Mouse (Mus musculus): ENCODE measurements at regions not wholly inside any gene's neighbourhood (a gene's known extent, or its start where the extent isn't known, plus 50 kb on each side); places are given as distances from the start of the nearest gene placed in this dataset.

- Histone ChIP-seq H3K9me3 (ENCODE audit: control insufficient read depth, low read length) (no peaks in the 10 kb centered on the region), H3K9ac (ENCODE audit: low read depth, low read length) (no peak overlapping the region), H3K27ac (ENCODE audit: low read length) (no peak overlapping the region), H3K36me3 (ENCODE audit: control insufficient read depth, insufficient read depth, low read length) (no peaks in the 10 kb centered on the region), H3K27me3 (replicated peaks; ENCODE audit: control insufficient read depth, insufficient read depth, low read length) (no peaks in the 10 kb centered on the region), H3K4me3 (ENCODE audit: low read length) (no peak overlapping the region), H3K4me2 (ENCODE audit: low read depth, low read length) (no peak overlapping the region), H3K4me1 (ENCODE audit: control insufficient read depth, insufficient read depth, low read length) (no peaks in the 10 kb centered on the region)
- WGBS: 55% methylated on average over 3 of the region's 3 CpGs
- ATAC-seq: no peak
Observed at GRCm38 (mm10) chr5:29870537-29870936, 134.8 kb upstream of the Gm5129 start.

DNA sequence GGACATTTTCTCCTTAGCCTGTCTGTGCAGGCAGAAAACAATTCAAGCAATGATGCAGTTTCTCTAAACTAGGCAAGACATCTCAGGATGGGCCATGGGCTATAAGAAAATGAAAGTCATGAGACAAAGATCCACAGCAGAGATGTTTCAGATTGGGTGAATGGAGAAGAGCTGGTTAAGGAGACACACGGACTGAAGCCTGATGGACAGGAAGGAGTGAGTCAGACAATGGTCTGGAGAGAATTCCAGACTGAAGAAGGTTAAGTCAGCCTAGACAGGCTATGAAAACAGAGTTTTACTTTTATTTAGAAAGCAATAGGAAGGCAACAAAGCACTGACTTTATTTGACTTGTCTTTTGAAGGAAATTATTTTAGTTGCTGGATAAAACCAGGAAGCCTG is 137.5 kb upstream of the Il6 start:
- no peak overlapping the region for H3K4me2 ChIP-seq (ENCODE audit: low read depth, low read length)
- H3K27ac ChIP-seq (ENCODE audit: low read length): no peak overlapping the region
- WGBS: 55% methylated on average over 1 of the region's 1 CpGs
- no peak overlapping the region for H3K4me3 ChIP-seq (ENCODE audit: low read length)
- H3K36me3 ChIP-seq (ENCODE audit: control insufficient read depth, insufficient read depth, low read length): no peaks in the 10 kb centered on the region
- no peaks in the 10 kb centered on the region for H3K9me3 ChIP-seq (ENCODE audit: control insufficient read depth, low read length)
- no peak for ATAC-seq
- H3K9ac ChIP-seq (ENCODE audit: low read depth, low read length): no peak overlapping the region
- no peaks in the 10 kb centered on the region for H3K4me1 ChIP-seq (ENCODE audit: control insufficient read depth, insufficient read depth, low read length)
- H3K27me3 ChIP-seq (replicated peaks; ENCODE audit: control insufficient read depth, insufficient read depth, low read length): no peaks in the 10 kb centered on the region

DNA sequence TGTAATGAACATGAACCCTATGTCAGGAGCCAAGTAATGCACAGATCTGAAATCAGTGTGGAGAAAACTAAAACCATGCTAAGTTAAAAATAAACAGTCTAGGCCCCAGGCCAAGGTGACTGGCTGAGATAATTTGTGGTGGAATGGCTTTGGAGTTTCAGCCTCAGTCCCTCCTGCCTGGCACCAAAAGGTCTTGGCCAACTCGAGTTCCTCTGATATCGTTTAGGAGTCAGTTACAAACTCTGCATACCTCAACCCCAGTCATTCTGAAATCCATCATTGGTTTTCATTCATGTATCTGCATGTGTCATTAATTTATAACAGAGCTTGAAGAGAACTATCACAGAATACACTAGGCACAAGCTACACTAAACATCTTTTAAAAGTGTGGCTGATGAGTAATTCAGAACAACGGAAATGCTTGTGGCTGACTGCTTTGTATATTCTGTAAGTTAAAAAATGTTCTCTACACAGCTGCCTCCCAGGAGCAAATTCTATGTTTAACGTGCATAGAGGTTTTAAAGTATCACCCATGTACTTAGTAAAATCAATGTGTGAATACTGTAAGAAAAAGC is 125.6 kb upstream of the Il6 start:
- Histone ChIP-seq H3K27me3 (replicated peaks; ENCODE audit: control insufficient read depth, insufficient read depth, low read length) (no peaks in the 10 kb centered on the region), H3K27ac (ENCODE audit: low read length) (no peak overlapping the region), H3K36me3 (ENCODE audit: control insufficient read depth, insufficient read depth, low read length) (no peaks in the 10 kb centered on the region), H3K9me3 (ENCODE audit: control insufficient read depth, low read length) (no peaks in the 10 kb centered on the region), H3K9ac (ENCODE audit: low read depth, low read length) (no peak overlapping the region), H3K4me2 (ENCODE audit: low read depth, low read length) (no peak overlapping the region), H3K4me1 (ENCODE audit: control insufficient read depth, insufficient read depth, low read length) (peaks cover 2% of the 10 kb centered on the region; the same call in 1 of the 2 replicates), H3K4me3 (ENCODE audit: low read length) (no peak overlapping the region)
- ATAC-seq: no peak
- 56% methylated on average over 4 of the region's 4 CpGs for WGBS

DNA sequence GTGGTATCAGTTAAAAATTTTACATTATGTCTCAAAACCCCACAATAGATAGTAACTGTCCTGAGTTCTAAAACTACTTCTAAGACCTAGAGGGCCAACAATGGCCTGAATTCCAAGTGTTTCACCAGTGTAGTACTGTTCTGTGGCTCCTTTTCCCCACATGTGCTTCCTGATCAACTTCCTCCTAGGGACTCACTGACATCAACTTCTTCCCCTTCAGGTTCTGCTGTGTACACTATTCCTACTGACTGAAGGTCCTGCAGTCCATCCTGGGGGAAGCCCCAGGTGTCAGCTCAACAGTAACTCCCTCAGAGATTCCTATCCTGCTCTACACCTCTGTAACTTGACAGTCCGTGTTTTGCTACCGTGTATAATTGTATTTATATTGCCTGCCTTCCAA is 120.6 kb upstream of the Il6 start:
- Histone ChIP-seq H3K4me3 (ENCODE audit: low read length) (no peak overlapping the region), H3K36me3 (ENCODE audit: control insufficient read depth, insufficient read depth, low read length) (no peaks in the 10 kb centered on the region), H3K4me1 (ENCODE audit: control insufficient read depth, insufficient read depth, low read length) (peaks cover 14% of the 10 kb centered on the region), H3K4me2 (ENCODE audit: low read depth, low read length) (no peak overlapping the region), H3K9me3 (ENCODE audit: control insufficient read depth, low read length) (no peaks in the 10 kb centered on the region), H3K27me3 (replicated peaks; ENCODE audit: control insufficient read depth, insufficient read depth, low read length) (no peaks in the 10 kb centered on the region), H3K27ac (ENCODE audit: low read length) (no peak overlapping the region), H3K9ac (ENCODE audit: low read depth, low read length) (no peak overlapping the region)
- ATAC-seq: no peak
- WGBS: 68% methylated on average over 2 of the region's 2 CpGs

DNA sequence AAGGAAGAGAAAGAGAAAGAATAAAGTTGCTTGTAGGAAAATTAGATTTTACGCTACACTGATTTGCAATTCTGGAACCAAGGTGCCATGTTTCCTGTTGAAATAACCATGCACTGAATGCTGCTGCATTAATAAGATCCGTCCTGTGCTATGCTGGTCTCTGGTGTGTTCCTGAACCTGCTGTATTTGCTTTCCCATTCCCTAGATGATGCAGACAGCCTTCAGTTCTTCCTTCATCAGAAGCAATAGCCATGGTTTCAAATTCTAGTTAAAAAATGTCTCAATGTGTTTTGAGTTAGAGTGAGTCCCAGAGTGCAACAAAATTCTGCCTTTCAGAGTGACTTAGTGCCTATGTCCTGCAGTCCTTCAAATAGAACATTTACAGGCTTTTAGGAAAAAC is 120.1 kb upstream of the Il6 start:
- peaks cover 14% of the 10 kb centered on the region for H3K4me1 ChIP-seq (ENCODE audit: control insufficient read depth, insufficient read depth, low read length)
- no peak for ATAC-seq
- no peaks in the 10 kb centered on the region for H3K27me3 ChIP-seq (replicated peaks; ENCODE audit: control insufficient read depth, insufficient read depth, low read length)
- H3K27ac ChIP-seq (ENCODE audit: low read length): no peak overlapping the region
- 85% methylated on average over 2 of the region's 2 CpGs for WGBS
- no peaks in the 10 kb centered on the region for H3K36me3 ChIP-seq (ENCODE audit: control insufficient read depth, insufficient read depth, low read length)
- H3K9me3 ChIP-seq (ENCODE audit: control insufficient read depth, low read length): no peaks in the 10 kb centered on the region
- H3K4me3 ChIP-seq (ENCODE audit: low read length): no peak overlapping the region
- no peak overlapping the region for H3K9ac ChIP-seq (ENCODE audit: low read depth, low read length)
- H3K4me2 ChIP-seq (ENCODE audit: low read depth, low read length): no peak overlapping the region

DNA sequence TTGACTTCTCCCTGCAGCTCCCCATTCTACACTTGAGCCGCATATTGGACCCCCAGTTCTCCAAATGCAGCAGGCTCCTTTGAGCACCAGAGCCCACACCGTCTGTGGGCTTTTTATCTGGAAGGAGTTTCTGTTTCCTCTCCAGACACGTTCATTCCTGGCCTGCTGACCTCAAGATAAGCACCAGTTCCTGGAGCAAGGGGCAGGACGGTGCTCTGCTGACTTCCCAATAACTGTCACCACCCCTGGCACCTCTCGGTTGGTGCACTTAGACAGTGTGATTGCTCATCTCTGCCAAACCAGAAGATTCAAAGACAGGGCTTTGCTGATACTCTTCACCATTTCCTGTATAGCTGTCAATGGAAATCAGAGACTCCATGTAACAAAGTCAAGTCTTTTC is 119.1 kb upstream of the Il6 start:
- Histone ChIP-seq H3K4me1 (ENCODE audit: control insufficient read depth, insufficient read depth, low read length) (peaks cover 14% of the 10 kb centered on the region), H3K27ac (ENCODE audit: low read length) (no peak overlapping the region), H3K4me3 (ENCODE audit: low read length) (no peak overlapping the region), H3K27me3 (replicated peaks; ENCODE audit: control insufficient read depth, insufficient read depth, low read length) (no peaks in the 10 kb centered on the region), H3K36me3 (ENCODE audit: control insufficient read depth, insufficient read depth, low read length) (no peaks in the 10 kb centered on the region), H3K9ac (ENCODE audit: low read depth, low read length) (no peak overlapping the region), H3K4me2 (ENCODE audit: low read depth, low read length) (no peak overlapping the region), H3K9me3 (ENCODE audit: control insufficient read depth, low read length) (no peaks in the 10 kb centered on the region)
- ATAC-seq: 0 out of 2 replicates have a peak, but pooled peaks have one; percentile 28
- 25% methylated on average over 5 of the region's 5 CpGs for WGBS

- Histone ChIP-seq H3K27ac (ENCODE audit: low read length) (peak overlapping the region; percentile 35), H3K4me1 (ENCODE audit: control insufficient read depth, insufficient read depth, low read length) (peaks cover 14% of the 10 kb centered on the region), H3K9ac (ENCODE audit: low read depth, low read length) (0 out of 2 replicates have a peak overlapping the region, but pooled peaks have one; percentile 11), H3K27me3 (replicated peaks; ENCODE audit: control insufficient read depth, insufficient read depth, low read length) (no peaks in the 10 kb centered on the region), H3K4me3 (ENCODE audit: low read length) (no peak overlapping the region), H3K9me3 (ENCODE audit: control insufficient read depth, low read length) (no peaks in the 10 kb centered on the region), H3K4me2 (ENCODE audit: low read depth, low read length) (peak overlapping the region; percentile 35), H3K36me3 (ENCODE audit: control insufficient read depth, insufficient read depth, low read length) (no peaks in the 10 kb centered on the region)
- 35% methylated on average over 9 of the region's 9 CpGs for WGBS
- 0 out of 2 replicates have a peak, but pooled peaks have one; percentile 46 for ATAC-seq
Observed at GRCm38 (mm10) chr5:29894606-29895595, 118.0 kb upstream of the Il6 start.

- Histone ChIP-seq H3K4me2 (ENCODE audit: low read depth, low read length) (no peak overlapping the region), H3K27ac (ENCODE audit: low read length) (no peak overlapping the region), H3K27me3 (replicated peaks; ENCODE audit: control insufficient read depth, insufficient read depth, low read length) (no peaks in the 10 kb centered on the region), H3K9ac (ENCODE audit: low read depth, low read length) (no peak overlapping the region), H3K9me3 (ENCODE audit: control insufficient read depth, low read length) (no peaks in the 10 kb centered on the region), H3K4me1 (ENCODE audit: control insufficient read depth, insufficient read depth, low read length) (peaks cover 14% of the 10 kb centered on the region), H3K4me3 (ENCODE audit: low read length) (no peak overlapping the region), H3K36me3 (ENCODE audit: control insufficient read depth, insufficient read depth, low read length) (no peaks in the 10 kb centered on the region)
- no peak for ATAC-seq
Observed at GRCm38 (mm10) chr5:29897617-29898016, 115.3 kb upstream of the Il6 start.

GRCm38 (mm10) chr5:29901716-29902115 is 111.2 kb upstream of the Il6 start:
- Histone ChIP-seq H3K36me3 (ENCODE audit: control insufficient read depth, insufficient read depth, low read length) (no peaks in the 10 kb centered on the region), H3K9ac (ENCODE audit: low read depth, low read length) (no peak overlapping the region), H3K4me3 (ENCODE audit: low read length) (no peak overlapping the region), H3K27me3 (replicated peaks; ENCODE audit: control insufficient read depth, insufficient read depth, low read length) (no peaks in the 10 kb centered on the region), H3K4me2 (ENCODE audit: low read depth, low read length) (no peak overlapping the region), H3K9me3 (ENCODE audit: control insufficient read depth, low read length) (no peaks in the 10 kb centered on the region), H3K4me1 (ENCODE audit: control insufficient read depth, insufficient read depth, low read length) (no peaks in the 10 kb centered on the region), H3K27ac (ENCODE audit: low read length) (no peak overlapping the region)
- 79% methylated on average over 2 of the region's 2 CpGs for WGBS
- ATAC-seq: no peak

All from intestine, embryonic 16.5 days (tissue).